Mouse (Mus musculus) kidney, adult 11 months (tissue): ENCODE measurements around the gene Alkbh2.

Source experiments
- DNase-seq: peaks from one replicate; pipeline ENCODE4 v3.0.0; 2022

The Alkbh2 gene

GRCm38 (mm10) chr5:114099709-114100389, 28.2 kb downstream of the Alkbh2 start:
- DNase-seq, result peak; percentile 83

- peak; percentile 59 for DNase-seq
These were observed 36.8 kb downstream of the Alkbh2 start, which contains the start of gene Svop for GRCm38 (mm10) chr5:114091057-114091807. Gene Svop (minus strand): TSS chr5:114091570.

GRCm38 (mm10) chr5:114090421-114091013, 37.5 kb downstream of the Alkbh2 start:
- DNase-seq, result no peak

- no peak for DNase-seq
These were observed 40.0 kb downstream of the Alkbh2 start for GRCm38 (mm10) chr5:114087875-114088480.

GRCm38 (mm10) chr5:114085501-114085900, 42.5 kb downstream of the Alkbh2 start:
- no peak for DNase-seq

- no peak for DNase-seq
These were observed 51.0 kb downstream of the Alkbh2 start for GRCm38 (mm10) chr5:114077009-114077408.
